Mouse (Mus musculus): ENCODE data around the gene Nasp. TPM values are rescaled to one million over a fixed set of nuclear protein-coding genes. Genes with fewer than 3 reads are reported as not detected.

Gene Nasp
- polyA plus RNA-seq, 1 experiment = 7.7 TPM

DNA sequence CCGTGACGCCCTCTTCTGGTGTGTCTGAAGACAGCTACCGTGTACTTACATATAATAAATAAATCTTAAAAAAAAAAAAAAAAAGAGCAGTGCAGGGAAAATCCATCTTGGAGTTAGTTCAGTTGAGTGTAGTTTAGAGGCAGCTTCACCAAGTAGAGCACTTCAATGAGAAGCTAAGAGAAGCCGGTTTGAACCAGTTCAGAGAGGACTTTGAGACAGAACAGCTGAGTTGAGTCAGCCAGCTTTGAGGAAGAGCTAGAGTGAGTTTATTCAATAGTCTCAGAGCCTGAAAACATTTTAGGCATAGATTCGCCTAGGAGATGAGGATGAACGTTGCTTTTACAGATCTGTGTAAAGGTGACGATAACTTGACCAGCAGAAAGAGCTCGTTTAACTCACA, 31.9 kb downstream of the Nasp start:
- Histone ChIP-seq H3K4me1 (ENCODE audit: control insufficient read depth, insufficient read depth, insufficient read length, low read length) (peaks cover 7% of the 10 kb centered on the region; the same call in 1 of the 2 replicates), H3K4me3 (ENCODE audit: insufficient read depth, low read depth, low read length) (no peak overlapping the region), H3K27ac (replicated peaks; ENCODE audit: low read depth, low read length) (no peak overlapping the region)

DNA sequence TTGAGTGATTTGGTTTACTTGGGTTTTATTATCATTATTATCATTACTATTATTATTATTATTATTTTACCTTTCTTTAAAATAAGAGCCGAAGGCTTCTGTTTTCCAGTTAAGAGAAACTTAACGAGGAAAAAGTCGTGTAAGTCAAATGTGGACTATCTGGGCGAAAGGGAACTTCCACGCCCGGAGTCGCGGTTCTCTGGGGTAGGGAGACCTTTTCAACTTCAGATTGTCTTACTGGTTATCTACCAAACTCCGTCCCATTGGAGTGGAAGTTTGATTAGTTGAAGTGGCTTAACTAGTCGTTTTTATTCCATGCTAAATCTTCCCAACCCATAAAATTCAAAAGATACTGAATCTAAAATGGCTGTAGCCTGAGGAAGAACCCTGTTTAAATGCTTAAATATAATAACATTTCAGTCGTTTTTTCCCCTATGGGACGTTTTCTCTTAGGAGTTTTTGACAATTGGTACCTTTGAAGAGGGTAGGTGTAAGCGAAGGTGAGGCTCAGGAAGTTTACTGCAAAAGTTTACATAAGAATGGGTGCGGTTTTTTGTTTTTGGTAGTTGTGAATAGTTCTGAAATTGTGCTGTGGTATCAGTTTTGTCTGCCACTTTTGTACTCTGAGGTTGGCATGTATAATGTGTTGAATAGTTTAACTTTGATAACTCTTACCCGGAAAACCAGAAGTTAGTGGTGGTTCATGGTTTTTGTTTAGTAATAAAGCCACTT, 69.4 kb downstream of the Nasp start:
- H3K27ac ChIP-seq (replicated peaks; ENCODE audit: low read depth, low read length) = peak overlapping the region; percentile 52; the same call in 1 of the 2 replicates
- peaks cover 4% of the 10 kb centered on the region; the same call in 1 of the 2 replicates for H3K4me1 ChIP-seq (ENCODE audit: control insufficient read depth, insufficient read depth, insufficient read length, low read length)
- peak overlapping the region; percentile 98 for H3K4me3 ChIP-seq (ENCODE audit: insufficient read depth, low read depth, low read length)

DNA sequence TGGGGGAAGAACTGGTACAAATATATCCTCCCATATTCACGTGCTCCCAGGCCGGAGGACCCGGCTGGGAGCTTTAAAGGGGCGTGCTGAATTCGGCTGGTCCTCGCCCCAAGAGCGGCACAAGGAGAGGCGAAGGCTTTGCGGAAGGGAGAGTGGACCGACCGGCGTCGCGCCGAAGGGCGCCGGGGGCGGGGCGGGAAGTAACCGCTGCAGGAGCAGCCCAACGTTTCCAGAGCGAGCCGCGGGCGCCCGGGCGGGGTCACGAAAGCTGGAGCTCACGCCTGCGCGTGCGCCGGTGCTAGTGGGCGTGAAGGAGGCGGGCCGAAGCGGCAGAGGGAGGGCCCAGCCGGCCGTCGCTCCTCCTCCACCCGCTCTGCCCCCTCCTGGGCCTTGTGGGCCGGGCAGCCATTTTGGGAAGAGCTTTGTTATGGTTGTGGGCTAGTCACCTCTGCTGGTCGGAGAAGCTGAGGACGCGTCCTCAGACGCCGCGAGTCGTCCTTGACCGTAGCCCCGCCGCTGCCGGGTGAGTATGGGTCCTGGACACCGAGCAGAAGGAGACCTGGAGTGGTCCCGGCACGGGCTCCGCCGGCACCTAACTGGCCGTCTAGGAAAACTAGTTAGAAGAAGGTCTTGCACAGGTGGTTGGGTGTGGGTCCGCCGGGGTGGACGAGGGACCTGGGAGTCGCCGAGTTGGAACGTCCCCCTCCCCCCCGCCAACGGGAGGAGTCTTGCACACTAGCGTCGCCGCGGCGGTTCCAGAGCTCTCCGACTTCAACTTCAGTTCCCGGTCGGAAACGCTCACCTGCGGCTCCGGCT, 70.2 kb downstream of the Nasp start, which contains the start of gene Gpbp1l1:
Gene Gpbp1l1 (plus strand): TSS at position 353 of the 816 bp plus-strand sequence.
- H3K27ac ChIP-seq (replicated peaks; ENCODE audit: low read depth, low read length) = peak within 1 kb of the TSS; percentile 98
- H3K4me3 ChIP-seq (ENCODE audit: insufficient read depth, low read depth, low read length) = peak within 1 kb of the TSS; percentile 98
- 0 out of 2 replicates have a peak, but pooled peaks cover 2% of the 10 kb centered on the region for H3K4me1 ChIP-seq (ENCODE audit: control insufficient read depth, insufficient read depth, insufficient read length, low read length)

DNA sequence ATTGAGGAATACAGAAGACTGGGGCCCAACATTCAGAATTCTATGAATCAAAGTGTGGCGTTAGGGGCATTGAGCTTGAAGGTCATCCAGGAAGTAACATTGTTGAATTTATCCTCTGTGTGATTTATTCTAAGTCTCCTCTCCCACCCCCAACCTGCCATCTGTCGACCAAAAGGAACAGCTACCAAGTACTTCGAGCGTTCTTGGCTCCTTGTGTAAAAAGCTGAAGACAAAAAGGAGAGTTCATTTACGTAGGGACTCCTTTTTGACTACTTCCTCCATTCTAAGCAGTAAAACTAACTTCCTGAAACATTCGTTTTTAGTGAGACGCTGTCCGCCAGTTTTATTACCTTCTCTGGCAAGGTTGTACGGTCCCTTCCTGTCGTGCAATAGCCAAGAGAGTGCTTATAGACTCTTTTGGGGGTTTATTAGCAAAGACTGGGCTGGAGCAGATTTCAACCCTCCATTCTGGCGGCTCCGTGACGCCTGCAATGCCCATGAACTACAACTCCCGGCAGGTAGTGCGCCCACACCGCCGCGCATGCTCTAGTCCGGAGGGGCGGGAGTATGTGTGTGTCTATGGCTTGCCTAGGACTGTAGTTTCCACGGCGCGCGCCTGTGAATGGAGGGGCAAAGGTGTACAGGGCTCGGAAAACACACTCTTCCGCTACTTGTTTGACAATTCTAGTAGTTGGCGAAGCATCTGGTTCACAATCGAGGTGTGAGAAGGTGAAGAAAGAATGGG, 71.0 kb downstream of the Nasp start:
- Histone ChIP-seq H3K27ac (replicated peaks; ENCODE audit: low read depth, low read length) (peak overlapping the region; percentile 98), H3K4me1 (ENCODE audit: control insufficient read depth, insufficient read depth, insufficient read length, low read length) (0 out of 2 replicates have a peak, but pooled peaks cover 2% of the 10 kb centered on the region), H3K4me3 (ENCODE audit: insufficient read depth, low read depth, low read length) (peak overlapping the region; percentile 95)

DNA sequence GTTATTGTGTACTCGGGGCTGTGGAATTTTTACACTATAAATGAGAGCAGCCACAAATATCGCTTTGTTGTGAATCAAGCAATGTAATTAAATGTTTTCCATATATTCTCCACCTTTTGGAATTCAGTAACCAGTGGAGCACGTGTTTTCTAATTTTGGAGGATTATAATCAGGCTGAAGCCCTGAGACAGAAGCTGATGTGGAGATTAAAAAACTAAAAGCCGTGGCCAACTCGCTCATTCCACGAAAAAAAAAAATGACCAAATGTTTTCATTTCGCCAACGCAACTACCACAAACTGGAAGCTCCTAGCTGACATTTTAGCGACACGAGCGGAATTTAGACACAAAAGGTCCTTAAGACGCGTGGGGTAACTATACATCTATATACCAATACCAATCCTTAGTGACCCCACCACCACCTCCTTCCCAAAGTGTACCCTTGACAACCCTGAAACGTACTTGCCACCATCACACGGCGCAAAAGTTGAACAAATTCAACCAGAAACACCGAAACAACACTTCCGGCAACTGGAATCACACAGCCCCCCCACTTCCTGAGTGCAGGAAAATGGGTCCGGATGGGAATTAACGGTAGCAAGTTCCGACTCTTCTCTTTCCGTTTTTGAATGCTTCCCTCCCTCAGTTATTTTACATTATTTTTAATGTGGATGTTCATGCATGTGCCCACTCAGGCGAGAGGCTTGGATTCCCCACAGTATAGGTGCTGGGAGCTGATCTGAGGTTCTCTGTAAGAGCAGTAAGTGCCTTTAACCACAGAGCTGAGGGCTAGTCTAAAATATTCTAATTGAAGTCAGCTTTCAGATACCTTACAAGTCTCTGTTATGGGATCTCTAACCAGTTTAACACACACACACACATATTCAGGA, 72.1 kb downstream of the Nasp start, which contains the start of gene Tmem69:
Gene Tmem69 (minus strand): TSS at position 524 of the 888 bp plus-strand sequence.
- peak within 1 kb of the TSS; percentile 95 for H3K4me3 ChIP-seq (ENCODE audit: insufficient read depth, low read depth, low read length)
- H3K27ac ChIP-seq (replicated peaks; ENCODE audit: low read depth, low read length) = peak within 1 kb of the TSS; percentile 98
- H3K4me1 ChIP-seq (ENCODE audit: control insufficient read depth, insufficient read depth, insufficient read length, low read length) = no peaks in the 10 kb centered on the region

DNA sequence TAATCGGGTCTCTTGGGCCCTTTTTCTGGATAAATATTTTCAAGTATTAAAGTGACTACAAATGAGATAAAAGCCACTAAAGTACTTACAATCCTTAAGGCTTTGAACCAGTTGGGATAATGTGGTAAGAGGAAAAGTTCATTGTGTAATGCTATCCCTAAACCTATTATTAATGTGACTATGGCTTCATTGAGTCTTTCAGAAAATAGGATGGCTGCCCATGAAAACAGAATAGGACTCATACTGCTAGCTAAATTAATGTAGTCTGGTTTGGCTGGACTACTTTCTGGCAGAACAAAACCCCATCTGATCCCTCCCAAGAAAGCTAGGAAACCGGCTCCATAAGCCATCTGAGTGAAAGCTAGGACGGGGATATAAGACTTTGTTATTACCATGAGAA, 74.7 kb downstream of the Nasp start:
- H3K4me1 ChIP-seq (ENCODE audit: control insufficient read depth, insufficient read depth, insufficient read length, low read length) = no peaks in the 10 kb centered on the region
- H3K4me3 ChIP-seq (ENCODE audit: insufficient read depth, low read depth, low read length) = no peak overlapping the region
- no peak overlapping the region for H3K27ac ChIP-seq (replicated peaks; ENCODE audit: low read depth, low read length)

Other genes with a start within 250 kb of the Nasp start
- 10.7 and 11.4 TPM in 2 replicates for gene Mast2, start 163.8 kb downstream of the Nasp start, polyA plus RNA-seq (2012; ENCODE audit: insufficient read depth, insufficient read length, missing spikeins)
- 7.8 and 8.1 TPM in 2 replicates for gene Ipp, start 120.4 kb downstream of the Nasp start, polyA plus RNA-seq (2012; ENCODE audit: insufficient read depth, insufficient read length, missing spikeins)
- 51.5 and 53.6 TPM in 2 replicates for gene Tmem69, start 72.0 kb downstream of the Nasp start, polyA plus RNA-seq (2012; ENCODE audit: insufficient read depth, insufficient read length, missing spikeins)
- 47.5 and 53.5 TPM in 2 replicates for gene Gpbp1l1, start 70.3 kb downstream of the Nasp start, polyA plus RNA-seq (2012; ENCODE audit: insufficient read depth, insufficient read length, missing spikeins)
- 2.7 and 4.5 TPM in 2 replicates for gene Ccdc17, start 31.3 kb downstream of the Nasp start, polyA plus RNA-seq (2012; ENCODE audit: insufficient read depth, insufficient read length, missing spikeins)
- gene Akr1a1, start 23.7 kb upstream of the Nasp start, polyA plus RNA-seq (2012; ENCODE audit: insufficient read depth, insufficient read length, missing spikeins) = 444 and 532 TPM in 2 replicates
- 971 and 1,048 TPM in 2 replicates for gene Prdx1, start 57.6 kb upstream of the Nasp start, polyA plus RNA-seq (2012; ENCODE audit: insufficient read depth, insufficient read length, missing spikeins)
- gene Mmachc, start 80.5 kb upstream of the Nasp start, polyA plus RNA-seq (2012; ENCODE audit: insufficient read depth, insufficient read length, missing spikeins) = 49.4 and 64.1 TPM in 2 replicates
- gene Ccdc163, start 80.6 kb upstream of the Nasp start, polyA plus RNA-seq (2012; ENCODE audit: insufficient read depth, insufficient read length, missing spikeins) = 12.1 and 12.3 TPM in 2 replicates
- 1.7 and 6.7 TPM in 2 replicates for gene Tesk2, start 93.0 kb upstream of the Nasp start, polyA plus RNA-seq (2012; ENCODE audit: insufficient read depth, insufficient read length, missing spikeins)
- gene Toe1, start 179.7 kb upstream of the Nasp start, polyA plus RNA-seq (2012; ENCODE audit: insufficient read depth, insufficient read length, missing spikeins) = 6.0 and 7.8 TPM in 2 replicates
- 3.3 and 3.6 TPM in 2 replicates for gene Mutyh, start 179.8 kb upstream of the Nasp start, polyA plus RNA-seq (2012; ENCODE audit: insufficient read depth, insufficient read length, missing spikeins)
- 6.5 and 10.3 TPM in 2 replicates for gene Hpdl, start 193.8 kb upstream of the Nasp start, polyA plus RNA-seq (2012; ENCODE audit: insufficient read depth, insufficient read length, missing spikeins)
- 0.79 and 1.2 TPM in 2 replicates for gene Zswim5, start 249.4 kb upstream of the Nasp start, polyA plus RNA-seq (2012; ENCODE audit: insufficient read depth, insufficient read length, missing spikeins)

All from brown adipose tissue, adult 24 weeks (tissue).